Mouse (Mus musculus): ENCODE measurements around the gene Crybg3.
"Not testable (repeated sequence)": the region's sequence is repeated elsewhere in the genome, so short reads cannot be mapped to it uniquely, and the experiment has no call there.

Gene Crybg3

DNA sequence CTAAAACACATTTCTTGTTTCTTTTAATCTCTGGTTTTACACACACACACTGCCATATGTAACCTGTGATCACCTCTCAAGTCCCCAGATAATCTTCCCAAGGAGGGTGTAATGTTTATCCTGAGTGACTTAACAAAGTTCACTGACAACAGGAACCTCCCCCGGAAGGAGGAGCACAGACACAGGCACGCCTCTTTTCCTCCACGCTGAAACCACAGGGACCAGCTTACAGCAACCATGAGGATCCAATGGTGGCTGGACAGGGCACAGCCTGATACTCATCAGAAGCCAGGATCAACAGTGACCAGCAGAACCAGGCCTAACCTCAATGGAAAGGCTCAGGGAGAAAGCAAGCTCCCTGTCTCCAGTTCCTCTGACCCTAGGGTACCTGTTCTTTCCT lies 68.2 kb downstream of the Crybg3 start:
- DNase-seq (ENCODE audit: low read depth): no peak

DNA sequence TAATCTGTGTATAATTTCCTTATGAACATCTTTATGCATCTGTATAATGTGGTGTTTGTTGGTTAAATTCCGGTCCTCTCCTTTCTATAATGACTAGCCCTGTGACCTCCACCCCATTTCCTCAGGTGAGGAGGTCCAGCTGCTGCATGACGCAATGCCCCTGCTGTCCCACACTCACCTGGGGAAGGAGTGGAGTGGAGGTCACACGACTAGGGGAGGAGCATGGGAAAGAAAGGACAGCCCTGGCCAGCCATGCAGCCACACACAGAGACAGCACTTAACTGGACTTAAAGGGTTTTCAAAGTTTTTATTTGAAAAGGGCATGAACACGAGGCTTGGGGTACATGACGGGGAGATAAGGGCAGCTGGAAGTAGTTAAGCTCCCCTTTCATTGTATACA lies 69.5 kb downstream of the Crybg3 start:
- DNase-seq (ENCODE audit: low read depth): no peak

DNA sequence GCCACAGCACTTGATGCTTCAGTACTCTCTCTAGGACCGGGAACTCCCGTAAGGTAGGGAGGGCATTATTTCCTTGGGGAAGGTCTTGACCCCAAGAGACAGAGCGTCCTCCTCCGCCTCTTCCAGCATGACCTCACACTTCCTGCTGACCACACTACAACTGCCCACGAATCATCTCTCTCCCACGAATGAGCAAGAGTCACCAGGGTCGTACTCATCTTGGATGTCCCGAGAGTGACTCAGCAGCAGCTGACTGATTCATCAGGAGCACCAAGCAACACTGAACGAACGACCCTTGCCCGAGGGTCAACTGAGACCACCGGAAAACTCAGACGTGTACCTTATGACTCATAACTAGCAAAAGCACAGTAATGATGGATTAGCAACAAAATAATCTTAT lies 71.2 kb downstream of the Crybg3 start:
- no peak for DNase-seq (ENCODE audit: low read depth)

DNA sequence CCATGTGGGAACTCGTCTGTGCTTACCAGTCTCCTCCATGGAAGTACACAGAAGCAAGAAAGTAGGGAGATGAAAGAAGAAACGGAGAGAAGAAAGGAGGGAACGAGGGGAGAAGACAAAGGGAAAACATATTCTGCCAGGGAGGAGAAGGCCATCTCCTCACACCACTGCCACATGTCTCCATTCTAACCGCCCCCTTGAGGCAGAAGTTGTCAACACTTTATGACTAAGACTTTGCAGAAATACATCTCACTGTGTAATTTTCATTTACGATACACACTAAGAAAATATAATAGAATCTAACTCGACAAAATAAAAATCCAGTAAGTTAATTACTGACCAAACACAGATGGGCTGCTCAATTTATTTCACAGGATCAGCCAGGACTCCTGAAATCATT lies 73.8 kb downstream of the Crybg3 start:
- DNase-seq (ENCODE audit: low read depth): no peak

DNA sequence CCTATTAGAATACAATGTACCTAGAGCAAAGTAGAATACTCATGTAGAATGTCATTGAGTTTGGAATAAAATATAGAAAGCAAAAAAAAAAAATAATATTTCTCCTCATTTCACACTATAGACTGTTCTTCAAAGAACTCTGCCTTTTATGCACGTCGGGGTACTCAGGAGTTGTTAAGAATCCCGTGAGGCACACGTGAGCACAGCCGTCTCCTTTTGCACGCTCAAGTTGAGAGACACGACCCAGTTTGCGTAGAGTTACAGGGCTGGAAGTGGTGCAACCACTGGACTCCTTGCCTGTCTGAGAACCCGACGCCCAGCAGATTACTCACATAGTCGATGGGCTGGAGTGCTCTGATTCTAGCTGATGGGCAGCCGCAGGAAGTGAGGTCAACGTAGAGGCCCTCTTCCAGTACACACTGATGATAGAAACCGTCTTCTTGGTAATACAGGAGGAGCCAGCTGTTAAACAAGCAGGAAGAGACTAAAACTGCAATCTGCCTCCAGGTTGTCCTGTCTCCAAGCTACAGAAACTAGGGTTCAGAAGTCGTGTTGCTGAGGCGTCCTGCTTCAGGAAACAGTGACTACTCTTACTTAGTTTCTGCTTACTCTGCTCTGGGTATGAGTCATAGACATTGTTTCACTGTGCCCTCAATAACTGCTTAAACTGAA lies 78.9 kb downstream of the Crybg3 start:
- peak; percentile 22 for DNase-seq (ENCODE audit: low read depth)

DNA sequence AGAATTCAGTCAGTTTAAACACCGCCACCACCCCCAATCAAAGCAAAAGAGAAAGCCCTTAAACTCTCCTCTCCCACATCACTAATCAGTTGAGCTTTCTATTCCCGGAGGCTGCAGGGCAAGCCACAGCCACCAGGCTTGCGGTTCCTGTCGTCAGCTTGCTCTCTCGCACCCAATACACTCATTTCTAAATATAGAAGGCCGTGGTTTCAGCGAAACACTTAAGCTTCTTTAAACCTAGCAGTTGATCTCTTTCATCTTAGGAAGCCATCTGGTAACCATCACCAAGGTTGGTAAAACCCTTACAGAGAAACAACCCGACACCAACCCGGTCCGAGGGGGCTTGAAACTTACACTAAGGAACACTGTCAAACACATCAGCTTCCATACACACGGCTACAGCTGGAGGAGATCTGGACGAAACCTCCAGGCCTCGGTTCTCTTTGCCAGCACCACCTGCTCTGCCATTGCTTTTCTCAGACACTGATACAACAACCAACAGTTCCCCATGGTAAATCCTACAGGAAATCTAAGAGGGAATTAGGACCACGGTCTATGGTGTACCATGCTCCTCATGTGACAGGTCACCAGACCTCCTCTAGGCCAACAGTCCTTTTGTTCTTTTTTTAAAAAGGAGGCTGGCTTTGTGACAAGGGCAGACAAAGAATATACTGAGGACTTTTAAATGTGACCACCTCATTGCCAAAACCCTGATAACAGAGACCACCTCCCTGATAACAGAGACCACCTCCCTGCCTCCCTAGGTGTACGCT lies 83.1 kb downstream of the Crybg3 start:
- DNase-seq (ENCODE audit: low read depth): no peak

DNA sequence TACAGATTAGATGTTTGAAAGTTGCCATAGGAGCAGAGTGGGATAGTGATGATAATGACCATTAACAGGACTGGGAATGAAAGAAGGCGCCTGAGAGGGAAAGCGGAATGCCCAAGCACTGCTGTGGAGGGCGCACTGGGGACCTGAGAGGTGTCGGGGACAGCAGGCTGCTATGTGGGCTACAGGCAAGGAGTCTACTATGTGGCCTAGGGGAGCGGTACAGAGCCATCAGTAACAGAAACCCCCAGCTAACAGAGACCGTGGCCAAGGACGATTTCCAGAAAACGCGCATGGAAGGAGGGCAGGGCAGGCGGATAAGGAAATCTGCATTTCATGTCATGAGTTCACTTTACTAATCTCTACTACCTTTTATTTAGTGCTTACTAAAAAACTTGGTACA lies 83.8 kb downstream of the Crybg3 start:
- DNase-seq (ENCODE audit: low read depth): no peak

DNA sequence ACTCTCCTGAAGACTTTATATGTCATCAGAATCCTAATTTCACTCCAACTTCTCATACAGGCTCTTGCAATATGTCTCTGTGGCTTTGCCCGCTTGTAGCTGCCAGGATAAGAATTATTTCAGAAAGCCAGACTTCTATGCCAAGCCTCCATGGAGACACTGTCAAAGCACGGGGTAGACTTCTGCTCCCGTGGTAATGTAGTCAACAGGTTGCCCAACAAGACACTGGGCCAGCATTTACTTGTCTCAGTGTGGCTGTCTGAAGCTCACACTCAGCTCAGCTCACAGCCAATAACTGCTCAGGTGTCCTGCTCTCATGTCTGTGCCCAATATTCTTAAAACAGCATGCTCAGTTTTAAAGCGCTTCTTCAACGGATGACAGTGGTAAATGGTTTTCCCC lies 85.6 kb downstream of the Crybg3 start:
- DNase-seq (ENCODE audit: low read depth): no peak

DNA sequence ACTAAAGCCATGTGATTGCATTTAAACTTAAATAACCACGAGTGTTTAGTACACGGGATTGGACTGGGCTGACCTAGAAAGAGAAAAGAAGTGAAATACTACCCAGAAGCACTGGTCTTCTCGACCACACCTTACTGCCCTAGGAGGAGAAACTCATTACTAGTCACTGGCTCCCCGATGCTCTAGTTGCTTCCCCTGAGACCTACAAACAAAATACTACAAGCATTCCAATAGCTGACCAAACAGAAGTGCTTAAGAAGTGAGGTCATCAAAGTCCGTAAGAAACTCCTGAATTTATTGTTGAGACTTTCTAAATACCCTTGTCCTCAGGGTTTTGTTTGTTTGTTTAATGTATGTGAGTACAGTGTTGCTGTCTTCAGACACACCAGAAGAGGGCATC lies 90.9 kb downstream of the Crybg3 start:
- no peak for DNase-seq (ENCODE audit: low read depth)

DNA sequence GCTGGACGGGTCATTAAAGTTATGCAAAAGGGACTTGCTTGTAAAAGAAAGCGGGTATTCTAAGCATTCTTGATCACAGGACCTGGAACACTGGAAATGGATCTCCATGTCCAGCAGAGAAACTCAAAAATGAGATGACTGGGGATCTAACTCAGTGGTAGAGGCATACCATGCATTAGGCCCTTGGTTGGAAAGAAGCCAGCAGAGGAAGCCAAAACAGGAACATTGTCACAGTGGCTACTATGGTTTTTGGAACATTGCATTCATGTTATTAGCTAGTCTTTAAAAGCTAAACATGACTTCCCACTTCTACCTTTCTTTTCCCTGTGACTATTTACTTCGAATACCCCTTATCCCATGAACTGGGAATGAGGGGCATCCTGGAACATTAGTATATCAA lies 101.6 kb downstream of the Crybg3 start:
- DNase-seq (ENCODE audit: low read depth): no peak

DNA sequence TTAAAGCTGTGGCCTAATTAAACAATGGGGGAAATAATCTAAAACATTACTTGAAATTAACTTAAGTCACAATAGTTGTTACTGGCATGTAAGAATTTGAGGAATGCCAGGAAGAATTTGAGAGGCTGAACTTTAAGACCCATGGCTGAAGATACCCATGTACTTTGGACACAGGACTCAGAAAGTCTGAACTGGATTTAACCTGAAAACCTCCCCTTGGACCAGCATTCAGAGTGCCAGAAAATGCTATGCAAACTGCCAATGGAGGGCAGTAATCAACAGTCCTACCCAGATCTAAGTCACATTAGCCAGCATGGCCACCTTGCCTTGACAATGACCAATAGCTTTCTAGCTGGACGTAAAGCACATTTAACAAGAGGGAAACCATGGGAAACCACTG lies 102.8 kb downstream of the Crybg3 start:
- DNase-seq (ENCODE audit: low read depth): no peak

DNA sequence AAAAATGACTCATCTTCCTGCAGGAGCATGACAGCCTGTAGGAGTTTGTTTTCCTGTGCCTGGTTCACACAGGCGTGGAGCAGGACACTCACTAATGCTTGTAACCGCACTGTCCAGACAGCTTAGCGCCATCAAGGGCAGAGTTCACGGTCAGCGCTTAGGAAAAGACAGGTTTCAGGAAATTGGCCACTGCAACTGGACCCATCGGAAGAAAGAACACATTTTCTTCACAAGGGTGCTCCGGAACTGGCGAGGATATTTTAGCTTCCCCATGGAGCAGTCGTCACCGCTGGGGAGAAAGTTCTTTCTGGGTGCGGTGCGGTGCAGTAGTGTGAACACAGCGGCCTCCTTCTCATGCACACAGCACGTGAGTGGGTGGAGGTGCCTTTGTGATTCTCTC lies 107.6 kb downstream of the Crybg3 start:
- DNase-seq (ENCODE audit: low read depth): no peak

DNA sequence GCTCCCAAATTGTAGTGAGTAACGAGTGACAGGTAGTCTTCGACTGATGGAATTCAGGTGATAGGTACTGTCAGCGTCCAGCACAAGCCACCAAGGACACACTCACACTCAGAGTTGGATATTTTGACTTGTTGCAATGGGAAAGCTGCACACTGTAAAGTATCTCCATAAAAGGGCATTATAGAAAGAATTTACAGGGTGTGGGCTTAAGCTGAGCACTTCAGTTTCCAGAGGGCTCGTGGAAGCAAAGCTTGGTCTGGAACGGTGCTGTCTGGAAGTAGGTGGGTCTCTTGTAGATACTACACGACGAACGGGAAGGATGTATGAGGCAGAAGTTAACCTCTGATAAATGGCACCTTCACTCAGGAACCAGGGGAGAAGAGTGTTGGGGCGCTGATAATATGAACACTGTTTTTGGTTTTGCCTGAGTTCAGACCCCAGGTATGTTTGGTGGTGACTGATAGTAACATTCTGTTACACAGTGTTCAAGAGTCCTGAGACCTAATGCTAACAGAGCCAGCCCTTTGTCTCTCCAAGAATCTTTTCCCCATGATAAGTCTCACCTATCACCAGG lies 112.7 kb downstream of the Crybg3 start:
- no peak for DNase-seq (ENCODE audit: low read depth)

DNA sequence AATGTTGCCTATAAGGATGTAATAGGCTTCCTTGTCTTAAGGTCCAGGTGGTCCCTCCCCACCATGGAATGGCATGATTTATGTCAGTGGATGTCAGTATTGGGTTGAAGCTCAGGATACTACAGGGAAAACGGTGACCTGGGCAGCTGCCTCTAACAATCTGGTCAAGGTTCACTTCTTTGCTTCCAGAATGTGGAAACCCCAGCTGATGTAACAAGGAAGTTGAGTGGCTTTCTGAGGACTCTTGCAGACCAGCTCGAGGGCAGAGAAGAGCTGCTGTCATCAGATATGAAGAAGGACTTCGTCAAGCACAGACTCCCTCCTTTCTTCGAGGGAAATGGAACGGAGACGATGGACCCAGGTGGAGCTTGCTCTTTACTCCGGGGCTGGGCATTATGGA lies 113.5 kb downstream of the Crybg3 start:
- no peak for DNase-seq (ENCODE audit: low read depth)

DNA sequence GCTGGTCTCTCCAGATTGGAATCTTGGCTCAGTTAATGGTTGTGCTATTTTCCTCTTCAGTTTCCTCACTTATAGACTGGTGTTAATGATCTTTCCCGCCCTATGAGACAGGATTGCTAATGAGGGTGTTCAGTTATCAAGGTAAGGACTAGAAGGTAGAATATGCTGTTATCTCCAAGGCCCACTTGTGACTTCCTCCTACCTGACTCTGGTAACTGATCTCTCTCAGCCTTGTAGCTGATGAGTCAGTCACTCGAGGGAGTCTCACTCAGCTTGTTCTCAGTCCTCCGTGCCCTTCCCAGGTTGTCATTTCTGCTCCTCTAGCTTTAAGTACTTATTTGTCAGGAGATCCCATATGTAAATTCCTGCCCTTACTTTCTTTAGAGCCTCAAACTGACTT lies 122.8 kb downstream of the Crybg3 start:
- DNase-seq (ENCODE audit: low read depth): no peak

DNA sequence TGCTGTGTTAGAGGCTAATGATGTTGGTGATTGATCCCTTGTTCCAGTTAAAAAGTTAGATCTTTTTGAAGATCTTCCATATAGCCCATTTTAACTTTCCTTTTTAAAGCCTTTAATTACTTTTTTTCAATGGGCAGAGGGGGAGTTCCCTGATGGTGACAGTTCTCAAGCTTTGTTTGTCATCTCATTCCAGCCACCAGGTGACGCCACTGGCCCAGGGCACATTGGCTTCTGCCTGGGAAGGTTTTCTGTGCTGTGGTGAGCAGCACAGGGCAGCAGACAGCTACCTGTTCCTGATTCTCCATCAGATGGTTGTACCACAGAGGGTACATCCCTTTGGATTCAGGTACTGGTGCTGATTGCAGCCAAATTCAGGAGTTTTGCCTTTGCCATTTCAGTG lies 126.0 kb downstream of the Crybg3 start:
- peak; percentile 70 for DNase-seq (ENCODE audit: low read depth)

DNA sequence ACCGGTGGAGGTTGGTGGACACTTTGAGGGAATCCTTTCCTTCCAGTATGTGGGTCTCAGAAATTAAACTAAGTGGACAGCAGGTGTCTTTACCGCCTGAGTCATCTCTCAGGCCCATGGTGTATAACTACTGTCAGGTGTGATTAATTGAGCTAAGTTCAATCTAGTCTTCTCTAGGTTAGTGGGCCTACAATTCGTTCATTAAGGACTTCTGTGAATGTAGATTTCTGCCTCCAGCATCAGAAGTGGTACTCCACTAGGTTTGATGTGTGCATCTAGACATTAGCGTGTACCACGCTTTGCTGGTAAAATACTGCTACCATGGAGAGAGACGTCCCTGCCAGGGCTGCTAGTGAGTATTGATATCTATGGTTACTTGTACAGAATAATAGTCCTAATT lies 128.2 kb downstream of the Crybg3 start:
- DNase-seq (ENCODE audit: low read depth): no peak

DNA sequence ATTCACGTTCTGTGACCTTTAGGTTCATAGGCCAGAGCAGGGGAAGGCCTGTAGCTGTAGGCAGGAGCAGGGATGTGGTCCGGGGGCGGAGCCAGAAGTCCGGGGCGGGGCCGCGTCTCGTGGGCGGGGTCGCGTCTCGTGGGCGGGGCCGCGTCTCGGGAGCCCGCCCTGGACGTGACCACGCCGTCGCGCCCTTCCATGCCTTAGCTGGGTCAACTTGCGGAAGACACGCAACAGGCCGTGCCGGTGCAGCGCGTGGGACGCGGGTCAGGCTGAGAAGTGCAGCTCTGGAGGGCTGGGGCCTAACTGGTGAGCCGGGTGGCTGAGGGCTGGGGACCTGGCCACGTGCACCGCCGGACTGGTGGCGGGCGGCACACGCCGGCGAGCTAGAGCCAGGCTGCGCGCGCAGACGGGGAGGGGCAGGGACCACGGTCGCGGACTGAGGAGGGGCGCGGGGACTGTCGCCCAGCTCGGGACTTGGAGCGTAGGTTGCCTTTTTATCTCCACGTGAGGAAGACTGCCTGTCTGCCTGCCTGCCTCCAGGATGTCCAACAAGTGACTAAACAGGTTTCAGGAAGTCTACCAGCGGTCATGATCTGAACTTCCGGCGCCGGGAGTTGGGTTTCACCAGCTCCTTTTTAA lies 129.0 kb downstream of the Crybg3 start, which contains the start of gene Riox2:
Gene Riox2 (plus strand): TSS at position 139 of the 642 bp plus-strand sequence.
- DNase-seq (ENCODE audit: low read depth): peak; percentile 72

DNA sequence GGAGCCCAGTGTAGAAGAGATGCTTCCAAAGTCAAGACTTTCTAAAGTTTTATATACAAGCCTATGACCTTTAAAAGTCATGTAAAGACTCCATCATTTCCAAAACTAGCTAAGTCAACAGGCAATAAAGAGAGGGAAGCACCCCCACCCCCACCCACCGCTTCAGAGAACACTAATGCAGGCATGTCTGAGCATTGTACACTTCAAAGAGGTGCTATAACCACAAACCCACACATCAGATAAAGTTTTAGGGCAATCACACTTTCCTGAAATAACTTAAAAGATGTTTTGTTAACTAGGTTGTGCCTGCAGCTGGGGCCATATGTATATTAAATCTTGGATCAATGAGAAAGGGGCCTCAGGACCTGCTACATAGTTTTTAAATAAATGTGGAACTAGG lies 130.9 kb downstream of the Crybg3 start:
- DNase-seq (ENCODE audit: low read depth): no peak

DNA sequence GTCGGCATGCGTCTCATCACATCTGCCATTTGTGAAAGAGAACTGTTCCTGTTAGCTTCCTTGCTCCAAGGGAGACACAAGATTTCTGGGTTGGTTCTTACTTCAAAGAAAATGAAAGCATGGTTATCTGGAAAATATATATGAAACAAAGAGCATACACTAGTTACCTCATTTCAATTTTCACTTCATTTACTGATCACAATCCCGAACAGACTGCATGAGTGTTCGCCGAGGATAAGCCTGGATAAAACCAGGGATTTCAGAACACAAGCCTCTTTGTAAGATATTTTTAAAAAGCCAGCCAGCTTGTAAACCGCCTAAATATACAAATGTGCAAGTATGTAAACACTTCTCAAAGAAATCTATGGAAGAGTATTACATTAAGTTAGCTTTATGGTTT lies 136.8 kb downstream of the Crybg3 start:
- DNase-seq (ENCODE audit: low read depth): no peak

DNA sequence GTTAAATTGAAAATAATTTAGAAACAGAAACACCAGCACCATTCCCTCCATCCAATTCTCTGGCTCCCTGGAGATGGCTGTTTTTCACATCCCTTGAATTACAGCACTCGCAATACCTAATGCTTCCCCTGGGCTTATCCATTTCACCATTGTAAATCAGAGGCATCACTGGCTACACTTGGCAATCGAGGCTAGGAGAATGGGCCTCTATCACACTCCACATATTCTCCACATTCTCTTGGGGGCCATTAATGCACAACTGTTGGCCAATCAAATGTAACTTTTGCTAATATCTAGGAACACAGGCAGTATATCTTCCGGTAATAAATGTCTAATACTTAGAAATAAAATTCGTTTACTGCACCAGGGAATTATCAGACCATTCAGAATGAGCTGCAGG lies 137.2 kb downstream of the Crybg3 start:
- no peak for DNase-seq (ENCODE audit: low read depth)

DNA sequence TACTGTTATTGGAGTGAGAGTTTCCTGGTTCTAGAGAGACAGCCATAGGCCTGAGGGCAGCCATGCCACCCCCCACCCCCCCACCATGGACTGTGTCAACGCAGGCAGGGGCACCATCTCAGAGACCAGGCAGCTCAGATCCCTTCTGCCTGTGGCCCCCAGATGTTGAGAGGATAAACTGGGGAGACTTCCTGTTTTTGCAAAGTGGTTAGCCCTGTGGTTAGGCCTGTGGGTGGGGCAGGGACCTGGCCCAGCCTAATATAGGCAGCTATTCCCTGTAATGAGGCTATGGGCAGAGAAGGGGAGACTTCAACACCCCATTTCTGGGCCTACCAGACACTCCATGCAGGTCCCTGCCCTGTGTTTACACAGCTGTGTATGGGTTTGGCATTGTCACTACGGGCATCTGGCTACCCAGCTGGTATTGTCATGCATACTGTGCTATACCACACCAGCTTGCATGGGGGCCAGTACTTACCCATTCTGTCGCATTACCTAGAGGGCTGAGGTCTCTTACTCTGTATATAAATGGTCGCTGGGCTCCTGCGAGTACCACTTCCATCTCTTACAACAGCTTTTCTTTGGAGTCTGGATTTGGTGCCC lies 141.4 kb downstream of the Crybg3 start:
- not testable (repeated sequence) for DNase-seq (ENCODE audit: low read depth)

DNA sequence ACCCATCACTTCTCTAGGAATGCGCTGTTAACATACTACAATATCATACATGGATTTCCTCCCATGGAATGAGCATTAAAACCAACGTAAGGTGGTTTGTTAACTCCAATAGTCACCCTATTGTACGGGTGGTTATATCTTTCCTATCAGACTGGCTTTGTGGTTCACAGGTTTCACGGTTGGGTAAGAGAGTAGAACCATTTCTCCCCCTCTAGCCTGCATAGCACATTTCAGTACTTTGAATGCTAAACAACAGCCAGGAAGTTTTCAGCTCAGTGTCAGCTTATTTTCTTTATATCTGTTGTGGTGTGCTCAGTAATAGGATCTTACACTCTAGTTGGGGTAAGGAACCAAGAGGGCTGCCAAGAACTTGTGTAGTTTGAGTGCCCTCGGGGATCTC lies 149.0 kb downstream of the Crybg3 start:
- DNase-seq (ENCODE audit: low read depth): peak; percentile 24
